Mouse (Mus musculus) monocyte, adult 5-6 weeks (primary cell): ENCODE results near the gene Gm11239. TPM values are rescaled to one million over a fixed set of nuclear protein-coding genes. Genes with fewer than 3 reads are reported as not detected.
"Not testable (repeated sequence)": the region's sequence is repeated elsewhere in the genome, so short reads cannot be mapped to it uniquely, and the experiment has no call there.

Experiments used
- ATAC-seq: fragments of 153-309, 156-312 bp; replicated peaks from 2 replicates; pipeline ENCODE4 v1.8.0; 2017; ENCODE audit warnings: mild to moderate bottlenecking; ENCODE audit not compliant: low TSS enrichment, insufficient number of reproducible peaks, severe bottlenecking, poor library complexity, low FRiP score
- total RNA-seq: library from RNA; stranded (forward); fragments of 200-1000, 200-491, 200-594 nt; gene quantifications from 3 replicates; pipeline ENCODE4 v1.2.3, GENCODE M21; 2017

The Gm11239 gene
- not detected in 3 replicates for total RNA-seq

- not testable (repeated sequence) for ATAC-seq
These were observed at the start of gene Gm11239 for GRCm38 (mm10) chr4:73668054-73668453. Gene Gm11239, plus strand, starts transcription at chr4:73668354.

GRCm38 (mm10) chr4:73622684-73623083, 45.5 kb upstream of the Gm11239 start, which contains the start of gene Gm11237:
Gene Gm11237, plus strand, starts transcription at chr4:73622984.
- ATAC-seq: not testable (repeated sequence)

GRCm38 (mm10) chr4:73637821-73638220, 30.3 kb upstream of the Gm11239 start, which contains the start of gene Gm11236:
Gene Gm11236, plus strand, starts transcription at chr4:73638121.
- not testable (repeated sequence) for ATAC-seq

- ATAC-seq: not testable (repeated sequence)
These were observed 6.3 kb upstream of the Gm11239 start for GRCm38 (mm10) chr4:73661864-73662263.

GRCm38 (mm10) chr4:73683216-73683615, 15.1 kb downstream of the Gm11239 start, which contains the start of gene Gm428:
Gene Gm428, plus strand, starts transcription at chr4:73683516.
- ATAC-seq: not testable (repeated sequence)

- no peak for ATAC-seq
These were observed 50.6 kb downstream of the Gm11239 start for GRCm38 (mm10) chr4:73718761-73719160.

- ATAC-seq: no peak
These were observed 51.7 kb downstream of the Gm11239 start for GRCm38 (mm10) chr4:73719819-73720218.

Other genes starting within 250 kb of the Gm11239 start
- gene Gm11238, start 60.5 kb upstream of the Gm11239 start, total RNA-seq: not detected in 3 replicates
- gene Gm11237, start 45.4 kb upstream of the Gm11239 start, total RNA-seq: not detected in 3 replicates
- not detected in 3 replicates for gene Gm11236, start 30.2 kb upstream of the Gm11239 start, total RNA-seq
- not detected in 3 replicates for gene Gm428, start 15.2 kb downstream of the Gm11239 start, total RNA-seq
- not detected in 3 replicates for gene Rasef, start 122.6 kb downstream of the Gm11239 start, total RNA-seq
- gene Gm11758, start 207.9 kb downstream of the Gm11239 start, total RNA-seq: not detected in 3 replicates
- not detected in 3 replicates for gene Gm11757, start 222.8 kb downstream of the Gm11239 start, total RNA-seq
- not detected in 3 replicates for gene Gm13871, start 237.6 kb downstream of the Gm11239 start, total RNA-seq